Mouse (Mus musculus): ENCODE results near the gene Scgb3a1.
A peak's percentile ranks its signal among the peaks of the same experiment; 100 is the strongest.

Scgb3a1 gene

DNA sequence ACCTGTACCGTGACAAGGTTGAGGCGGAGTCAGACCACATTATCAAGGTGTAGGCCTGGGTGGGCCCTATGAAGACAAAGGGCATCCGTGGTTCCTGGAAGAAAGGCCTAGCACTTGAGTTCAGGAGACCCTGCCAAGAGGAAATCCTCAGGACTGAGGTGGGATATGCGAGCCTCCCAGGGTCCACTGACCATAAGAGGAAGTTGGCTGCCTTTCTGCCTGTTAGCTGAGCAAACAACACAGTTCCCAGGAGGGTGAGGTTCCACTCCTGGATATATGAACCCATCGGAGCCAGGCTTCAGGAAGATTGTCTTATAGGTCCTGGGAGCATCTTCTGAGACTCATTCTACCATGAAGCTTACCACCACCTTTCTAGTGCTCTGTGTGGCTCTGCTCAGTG is at the start of gene Scgb3a1:
Gene Scgb3a1, plus strand, starts transcription at position 301 of the 400 bp plus-strand sequence.
- no peak for DNase-seq

DNA sequence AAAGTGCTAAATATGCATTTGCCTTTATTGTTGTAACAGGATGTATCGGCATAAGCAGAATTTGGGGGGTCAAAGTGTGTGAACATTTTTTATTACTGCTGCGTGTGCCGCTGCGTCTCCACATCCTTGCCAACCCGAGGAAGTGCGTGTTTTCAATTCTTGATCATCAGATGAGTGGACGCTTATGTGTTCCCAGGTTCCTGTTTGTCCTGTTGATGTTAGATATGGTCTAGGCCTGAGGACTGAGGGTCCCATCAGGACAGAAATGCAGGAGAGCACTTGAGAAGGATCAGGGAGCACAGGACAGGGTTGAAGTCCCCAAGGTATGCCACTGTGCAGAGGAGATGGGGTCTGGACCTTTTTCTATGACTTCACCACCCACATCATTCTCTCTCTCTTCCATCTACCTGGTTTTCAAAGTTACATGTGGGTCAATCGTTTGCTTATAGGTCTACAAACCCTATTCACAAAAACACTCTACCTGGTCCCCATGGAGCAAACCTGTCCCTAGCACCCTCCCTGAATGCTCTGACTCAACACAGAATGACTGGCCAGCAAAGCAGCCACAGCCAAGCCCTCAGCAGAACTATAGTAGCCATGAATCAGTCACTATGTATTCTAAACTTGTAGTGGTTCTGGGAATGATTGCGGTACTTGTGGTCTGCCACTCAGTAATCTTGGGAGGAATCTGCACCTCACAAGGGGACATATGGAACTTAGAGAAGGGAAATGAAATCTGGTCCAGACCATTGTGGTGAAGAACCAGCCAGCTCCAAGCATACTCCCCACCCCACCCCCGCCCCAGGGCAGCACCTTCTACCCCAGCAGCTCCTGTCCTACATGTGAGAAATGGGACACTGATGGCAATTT is 47.3 kb upstream of the Scgb3a1 start:
- DNase-seq: no peak

DNA sequence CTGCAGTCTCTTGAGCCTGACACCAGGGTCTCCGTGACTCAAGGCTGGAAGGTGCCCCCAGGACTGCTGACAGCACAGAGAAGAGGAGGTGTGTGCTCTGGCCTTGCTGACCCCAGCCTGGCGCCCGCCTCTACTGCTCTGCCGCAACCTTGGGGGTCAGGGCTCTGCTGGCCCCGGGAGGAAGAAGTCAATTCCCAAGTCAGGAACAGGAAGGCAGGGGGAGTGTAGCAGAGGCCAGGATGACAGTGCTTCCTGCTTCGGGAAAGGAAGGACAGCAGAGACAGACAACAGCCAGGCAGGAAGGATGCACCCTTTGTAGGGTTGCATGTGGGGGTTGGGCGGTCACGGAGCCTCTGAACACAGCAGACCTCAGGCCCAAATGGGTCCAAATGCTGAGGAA is 44.9 kb upstream of the Scgb3a1 start:
- DNase-seq: peak; percentile 43

DNA sequence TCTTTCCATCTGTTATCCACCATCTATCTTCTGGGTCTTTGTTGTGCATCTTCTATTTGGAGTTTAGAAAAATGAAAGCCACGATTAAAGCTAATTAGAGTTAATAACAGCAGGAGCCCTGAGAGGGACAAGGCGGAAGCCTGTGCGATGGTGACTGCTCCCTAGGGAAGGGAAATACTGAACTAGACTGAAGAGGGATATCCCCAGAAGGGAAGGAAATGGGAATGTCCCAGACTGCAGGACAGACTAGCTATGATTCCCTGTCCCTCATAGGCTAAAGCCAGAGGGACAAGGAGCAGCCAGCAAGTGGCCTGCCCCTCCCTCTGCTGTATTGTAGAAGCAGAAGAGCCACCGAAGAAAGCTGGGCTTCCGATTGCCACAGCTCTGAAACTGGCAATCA is 41.5 kb upstream of the Scgb3a1 start:
- no peak for DNase-seq

DNA sequence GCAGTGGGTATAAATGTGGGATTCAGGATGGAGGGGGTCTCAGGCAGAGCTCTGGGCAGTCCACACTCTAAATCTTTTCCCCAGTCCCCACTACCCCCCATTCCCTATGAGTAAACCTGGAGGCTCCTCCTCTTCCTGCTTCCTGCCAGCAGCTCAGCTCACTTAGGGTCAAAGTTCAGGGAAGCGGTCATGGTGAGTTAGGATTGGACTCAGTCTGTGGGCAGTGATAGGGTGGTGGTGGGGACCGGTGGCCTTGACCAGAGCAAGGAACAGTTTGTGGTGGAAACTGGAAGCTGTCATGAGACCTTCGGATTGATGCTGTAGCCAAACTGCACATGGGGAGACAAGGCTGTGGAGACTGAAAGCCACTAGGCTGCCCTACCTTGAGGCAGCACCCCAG is 39.3 kb upstream of the Scgb3a1 start:
- no peak for DNase-seq

DNA sequence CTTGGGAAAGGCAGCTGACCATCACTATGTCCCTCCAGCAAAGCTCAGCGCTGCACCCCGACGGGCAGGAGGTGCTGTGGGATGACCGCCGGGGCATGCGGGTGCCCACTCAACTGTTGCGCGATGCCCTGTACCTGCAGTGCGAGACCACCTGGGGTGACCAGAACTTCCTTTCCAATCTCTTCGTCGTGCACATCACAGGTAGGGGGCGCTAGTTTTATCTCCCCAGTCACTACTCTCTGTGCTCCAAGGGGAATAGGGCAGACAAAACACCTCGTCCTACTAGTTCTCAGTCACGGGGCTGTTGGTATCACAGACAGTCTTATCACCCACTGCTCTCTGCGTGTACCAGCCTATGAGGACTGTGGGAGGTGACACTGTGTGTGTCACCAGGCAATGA is 37.5 kb upstream of the Scgb3a1 start:
- no peak for DNase-seq

DNA sequence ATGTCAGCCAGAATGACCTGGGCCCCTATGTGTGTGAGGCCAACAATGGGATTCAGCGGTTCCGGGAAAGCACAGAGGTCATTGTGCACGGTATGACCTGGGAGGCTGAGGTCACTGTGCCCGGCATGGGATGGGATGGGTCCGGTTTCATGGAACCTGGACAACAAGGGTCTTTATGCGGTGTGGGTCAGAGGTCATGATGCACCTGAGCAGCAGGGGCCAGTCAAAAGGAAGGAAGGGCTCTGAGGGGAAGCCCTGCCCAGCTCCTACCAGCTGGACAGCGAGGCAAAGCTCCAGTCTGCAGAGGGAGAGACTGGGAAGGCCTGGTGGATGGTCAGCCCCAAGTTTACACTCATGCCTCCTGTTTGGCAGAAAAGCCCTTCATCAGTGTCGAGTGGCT is 36.7 kb upstream of the Scgb3a1 start:
- no peak for DNase-seq

DNA sequence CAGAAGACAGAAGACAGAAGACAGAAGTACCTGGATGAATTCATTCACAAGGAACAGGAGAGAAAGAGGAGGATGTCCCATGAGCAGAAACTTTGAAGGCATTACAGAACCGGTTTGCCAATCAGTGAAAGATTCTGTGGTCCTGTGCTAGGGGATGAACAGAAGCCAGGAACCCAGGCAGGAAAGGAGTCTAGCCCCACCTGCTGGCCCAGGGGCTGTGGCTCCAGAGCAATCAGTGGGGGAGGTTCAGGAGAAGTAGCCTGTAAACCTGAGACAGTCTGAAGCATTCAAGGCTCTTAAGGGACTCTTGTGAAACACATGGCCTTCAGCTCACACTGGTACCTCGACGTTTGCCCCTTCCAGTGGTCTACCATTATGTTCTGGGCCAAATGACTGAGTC is 32.3 kb upstream of the Scgb3a1 start:
- DNase-seq: peak; percentile 58

DNA sequence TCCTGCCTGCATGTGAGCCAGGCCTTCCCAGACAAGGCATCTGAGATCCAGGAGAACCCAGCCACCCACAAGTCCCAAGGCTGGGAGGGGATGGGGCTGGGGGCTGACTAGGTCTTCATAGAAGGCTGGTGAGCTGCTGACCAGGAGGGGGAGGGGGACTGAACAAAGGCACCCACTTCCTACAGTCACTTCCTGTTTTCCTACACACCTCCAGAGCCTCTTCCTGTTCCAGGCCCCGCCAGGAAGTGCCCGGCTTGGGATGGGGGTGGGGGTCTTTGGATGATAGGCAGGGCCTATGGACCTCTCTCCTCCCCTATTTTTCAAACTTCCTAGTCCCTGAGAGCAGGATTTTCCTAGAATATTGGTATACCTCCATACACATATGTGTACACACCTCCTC is 31.2 kb upstream of the Scgb3a1 start:
- peak; percentile 66 for DNase-seq

DNA sequence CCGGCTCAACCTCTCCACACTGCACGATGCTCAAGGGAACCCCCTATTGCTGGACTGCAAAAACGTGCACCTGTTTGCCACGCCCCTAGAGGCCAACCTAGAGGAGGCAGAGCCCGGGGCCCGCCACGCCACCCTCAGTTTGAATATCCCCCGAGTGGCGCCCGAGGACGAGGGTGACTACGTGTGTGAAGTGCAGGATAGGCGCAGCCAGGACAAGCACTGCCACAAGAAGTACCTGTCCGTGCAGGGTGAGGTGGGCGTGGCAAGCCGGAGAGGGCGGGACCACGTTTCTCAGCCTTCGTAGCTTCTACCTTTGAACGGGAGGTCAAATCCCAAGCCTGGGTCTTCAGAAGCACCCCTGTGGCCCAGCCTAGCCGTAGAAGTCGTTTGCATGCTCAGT is 29.3 kb upstream of the Scgb3a1 start:
- DNase-seq: no peak

DNA sequence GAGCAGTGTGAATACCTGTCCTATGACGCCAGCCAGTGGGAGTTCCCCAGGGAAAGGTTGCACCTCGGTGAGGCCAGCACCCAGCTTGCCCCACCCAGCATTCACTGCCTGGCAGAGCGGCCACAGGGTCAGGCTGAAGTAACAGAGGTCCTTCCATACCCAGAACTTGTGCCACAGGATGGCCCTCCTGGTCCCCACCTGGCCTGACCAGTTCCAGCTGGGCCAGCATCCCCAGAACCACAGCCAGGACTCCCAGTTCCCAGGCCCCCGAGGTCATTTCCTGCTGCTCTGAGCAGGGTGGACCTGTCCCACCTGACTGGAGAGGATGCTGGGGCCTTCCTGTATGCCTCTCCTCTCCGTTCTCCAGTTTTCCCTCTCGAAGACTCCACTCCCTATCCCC is 27.7 kb upstream of the Scgb3a1 start:
- DNase-seq: no peak

DNA sequence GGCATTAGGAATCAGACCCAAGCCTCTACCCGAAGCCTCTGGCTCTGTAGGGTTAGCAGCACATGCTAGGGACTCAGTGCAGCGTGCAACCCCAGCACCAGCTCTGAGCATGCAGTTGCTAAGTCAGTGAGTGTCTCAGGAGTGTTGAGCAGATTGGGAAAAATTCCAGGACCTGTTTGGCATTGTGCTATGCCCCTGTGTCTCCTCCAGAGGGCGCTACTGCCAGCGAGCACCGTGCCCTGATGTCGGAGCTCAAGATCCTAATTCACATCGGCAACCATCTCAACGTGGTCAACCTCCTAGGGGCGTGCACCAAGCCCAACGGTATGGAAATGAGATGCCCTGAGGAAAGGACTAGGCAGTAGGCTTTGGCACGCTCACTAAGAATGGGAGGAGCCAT is 27.0 kb upstream of the Scgb3a1 start:
- DNase-seq: no peak

DNA sequence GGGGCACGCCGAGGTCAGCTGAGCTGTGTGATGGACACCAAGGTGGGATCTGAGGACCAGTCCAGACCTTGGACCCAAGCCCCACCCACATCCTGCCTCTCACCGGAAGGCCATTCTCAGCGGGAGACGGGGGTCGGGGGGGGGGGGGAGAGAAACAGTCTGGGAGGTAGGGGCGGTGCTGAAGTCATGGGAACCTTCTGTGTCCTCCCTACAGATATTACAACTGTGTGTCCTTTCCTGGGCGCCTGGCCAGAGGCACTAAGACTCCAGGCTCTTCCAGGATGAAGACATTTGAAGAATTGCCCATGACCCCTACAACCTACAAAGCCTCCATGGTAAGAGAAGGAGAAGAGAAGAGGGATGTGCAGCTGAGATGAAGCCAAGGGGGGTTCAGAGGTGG is 17.7 kb upstream of the Scgb3a1 start:
- DNase-seq: no peak

DNA sequence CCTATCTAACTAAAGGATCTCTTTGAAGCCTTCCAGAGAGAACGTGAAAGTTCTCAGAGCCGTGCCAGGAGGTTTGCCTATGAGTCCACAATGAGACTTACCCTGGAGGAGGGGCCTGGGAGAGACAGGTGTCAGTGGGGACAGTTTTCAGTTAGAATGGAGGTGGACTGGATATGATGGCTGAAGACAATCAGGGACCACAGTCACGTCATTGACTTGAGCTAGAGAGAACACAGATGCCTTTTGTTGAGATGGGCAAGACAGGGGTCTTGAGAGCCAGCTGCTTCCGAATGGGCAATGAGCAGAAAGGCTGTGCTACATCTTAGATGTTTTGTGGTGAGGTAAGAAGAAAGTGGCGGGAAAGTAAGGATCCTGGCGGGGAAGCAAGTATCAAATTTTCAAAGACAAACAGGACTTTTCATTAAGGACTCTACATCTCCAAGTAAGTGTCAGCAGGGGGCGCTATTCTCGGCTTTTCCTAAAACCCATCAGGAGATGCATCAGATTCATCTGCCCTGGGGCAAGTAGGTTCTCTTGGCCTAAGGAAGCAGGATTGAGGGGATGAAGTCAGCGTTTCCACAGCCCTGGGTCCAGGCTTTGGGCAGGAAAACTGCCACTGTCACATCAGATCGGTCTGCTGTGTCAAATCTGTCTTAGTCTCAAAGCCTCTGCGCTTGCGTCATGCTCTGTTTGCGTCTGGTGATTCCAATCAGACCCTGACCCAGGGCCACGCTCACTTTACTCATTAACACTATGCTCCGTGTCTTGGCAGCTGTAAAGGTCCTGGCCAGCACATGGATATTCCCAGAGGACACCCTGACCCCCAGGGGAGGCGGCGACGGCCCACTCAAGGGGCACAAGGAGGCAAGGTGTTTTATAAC is 13.1 kb upstream of the Scgb3a1 start:
- DNase-seq: peak; percentile 58

DNA sequence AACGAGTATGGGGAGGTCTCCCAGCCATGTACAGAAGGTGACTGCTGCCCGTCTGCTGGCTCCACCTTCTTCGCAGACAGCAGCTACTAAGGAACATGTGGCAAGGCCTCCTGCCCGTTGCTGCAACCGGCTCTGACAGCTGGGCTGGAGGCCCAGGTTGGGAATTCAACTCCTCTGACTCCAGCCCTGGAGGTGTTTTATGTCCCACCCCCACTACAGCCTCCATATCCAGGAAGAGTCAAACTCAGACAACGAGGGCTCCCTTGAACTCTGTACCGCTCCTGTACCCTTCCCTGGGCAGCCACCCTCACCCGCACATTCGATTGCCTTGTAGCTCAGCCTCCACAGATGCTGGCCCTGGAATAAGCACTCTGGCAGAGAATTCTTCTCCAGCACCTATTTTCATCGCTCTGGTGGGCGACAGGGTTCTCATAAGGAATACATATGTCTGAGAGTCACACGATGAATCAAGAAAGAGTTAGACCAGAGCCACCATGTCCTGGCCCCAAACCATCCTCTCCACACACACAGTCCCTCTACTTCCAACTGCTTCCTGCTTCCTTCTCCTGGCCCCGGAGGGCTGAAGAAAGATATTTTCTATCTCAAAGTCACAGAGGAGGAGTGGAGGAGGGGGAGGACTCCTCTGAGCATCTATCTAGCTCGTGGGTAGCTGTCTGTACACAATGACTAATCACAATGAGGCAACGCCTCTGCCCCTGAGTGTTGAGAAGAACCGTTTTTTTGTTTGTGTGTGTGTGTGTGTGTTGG is 12.2 kb upstream of the Scgb3a1 start:
- no peak for DNase-seq

DNA sequence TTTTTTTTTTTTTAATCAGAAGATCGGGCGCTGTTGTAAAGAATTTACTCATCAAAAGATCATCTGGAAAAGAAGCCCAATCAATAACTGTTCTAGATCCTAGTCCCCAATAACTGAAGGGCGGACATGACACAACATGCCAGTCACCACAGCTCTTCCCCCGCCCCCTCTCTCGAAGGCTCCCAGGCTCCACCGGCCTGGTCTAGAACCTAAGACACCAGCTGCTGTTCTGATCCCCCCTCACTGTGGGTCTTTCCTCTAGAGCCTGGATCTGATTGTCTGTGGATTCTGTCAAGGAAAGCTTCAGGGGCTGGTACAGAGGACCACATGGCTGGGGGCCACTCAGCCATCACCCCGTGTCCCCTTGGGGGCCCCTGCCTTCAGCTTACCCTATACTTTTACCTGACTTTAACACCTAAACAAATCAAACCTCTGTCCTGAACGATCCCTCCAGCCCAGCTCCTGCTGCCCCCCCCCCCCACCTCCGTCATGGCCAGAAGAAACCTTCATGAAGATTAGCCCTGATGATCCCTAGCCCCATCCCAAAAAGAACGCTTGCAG is 11.6 kb upstream of the Scgb3a1 start:
- DNase-seq: no peak

DNA sequence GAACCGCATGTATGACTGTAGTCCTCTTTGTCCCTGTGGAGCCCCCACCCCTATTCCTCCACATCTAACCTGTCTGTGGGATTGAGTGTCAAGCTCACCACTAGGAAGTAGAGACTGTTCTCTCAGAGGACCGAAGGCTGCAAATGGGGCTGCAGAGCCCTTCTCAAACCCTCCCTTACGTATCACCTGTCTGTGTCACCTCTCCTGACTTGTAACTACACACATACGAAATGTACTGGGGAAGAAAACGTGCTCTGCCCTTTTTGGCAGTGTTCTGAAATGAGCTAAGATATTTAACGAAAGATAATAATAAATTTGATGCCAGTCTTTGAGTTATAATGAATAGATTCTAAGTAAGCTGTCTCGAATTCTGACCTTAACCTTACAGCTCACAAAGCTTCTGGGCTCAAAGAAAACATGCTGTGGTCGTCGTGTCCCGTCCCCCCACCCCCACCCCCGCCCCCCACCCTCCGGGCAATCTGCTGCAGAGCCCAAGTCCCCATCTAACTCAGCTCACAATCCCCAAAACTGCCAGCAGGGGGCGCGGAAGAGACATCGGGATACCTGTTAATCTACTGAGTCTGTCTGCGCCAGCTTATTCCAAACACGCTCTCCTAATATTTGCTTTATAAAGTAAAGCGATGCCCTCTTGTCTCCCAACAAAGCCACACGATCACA is 10.9 kb upstream of the Scgb3a1 start:
- peak; percentile 93 for DNase-seq

DNA sequence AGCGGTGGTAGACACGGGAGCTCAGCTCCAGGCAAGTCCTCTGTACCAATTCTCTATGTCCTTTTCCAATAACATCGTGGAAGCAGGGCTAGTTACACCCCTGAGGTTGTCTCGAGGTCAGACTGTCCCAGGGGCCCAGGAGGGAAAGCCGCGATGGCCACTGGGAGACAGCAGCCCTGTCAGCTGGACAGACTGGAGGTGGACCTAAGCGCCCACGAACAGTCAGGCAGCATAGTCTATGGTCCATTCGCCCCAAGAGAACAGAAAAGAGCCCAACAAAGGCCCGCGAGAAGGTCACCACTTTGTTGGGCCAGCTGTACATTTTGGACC is 10.4 kb upstream of the Scgb3a1 start:
- no peak for DNase-seq

DNA sequence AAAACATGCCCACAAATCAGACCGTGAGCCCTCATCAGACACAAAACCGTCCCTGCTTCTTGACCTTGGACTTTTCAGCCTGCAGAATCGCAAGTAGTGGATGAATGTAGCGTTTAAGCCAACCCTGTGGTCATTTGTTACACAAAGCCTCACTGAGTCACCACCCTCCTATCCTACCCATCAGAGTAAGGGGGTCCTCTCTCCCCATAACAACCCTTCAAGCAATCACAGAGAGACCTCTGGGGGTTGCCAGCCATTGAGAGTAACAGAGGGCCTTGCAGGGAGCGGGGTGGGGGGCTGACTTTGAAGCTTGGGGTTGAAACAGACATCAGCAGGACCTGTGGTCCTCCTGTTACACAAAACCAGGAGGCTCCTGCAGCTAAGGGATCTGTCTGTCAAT is 8.8 kb upstream of the Scgb3a1 start:
- no peak for DNase-seq

DNA sequence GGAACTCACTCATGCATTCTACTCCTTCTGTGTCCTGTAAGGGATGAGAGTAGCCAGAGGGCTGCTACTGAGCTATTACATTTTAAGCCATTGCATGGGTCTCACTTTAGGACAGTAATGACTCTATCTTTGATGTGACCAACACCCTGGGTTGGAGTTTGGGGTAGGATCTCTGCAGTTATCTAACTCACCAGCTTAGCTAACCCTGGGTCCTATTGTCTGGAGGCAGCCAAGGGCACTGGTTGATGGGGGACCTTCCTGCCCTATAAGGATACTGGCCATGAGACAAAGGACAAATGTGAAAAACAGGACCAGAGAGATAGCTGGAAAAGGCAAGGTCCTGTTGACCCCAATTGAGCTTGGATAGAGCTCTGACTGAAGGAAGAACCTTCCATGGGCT is 7.9 kb upstream of the Scgb3a1 start:
- DNase-seq: no peak

DNA sequence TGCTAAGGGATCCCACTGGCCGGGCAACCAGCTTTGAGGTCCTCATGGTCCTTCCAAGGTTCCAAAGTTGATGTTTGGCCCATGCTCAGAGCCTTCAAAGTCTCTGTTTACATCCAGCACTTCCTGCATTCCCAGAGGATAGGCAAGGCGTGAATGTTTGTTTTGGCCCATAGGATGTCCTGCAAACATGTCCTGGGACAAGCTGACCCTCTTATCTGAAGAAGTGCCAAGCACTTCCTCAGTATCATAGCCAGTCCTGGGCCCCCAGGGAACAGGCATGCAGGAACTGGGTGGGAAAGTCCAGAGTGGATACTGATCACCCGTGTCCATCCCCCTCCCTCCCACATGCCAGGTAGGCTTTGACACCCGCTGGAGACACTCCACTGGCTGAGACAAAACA is 5.3 kb upstream of the Scgb3a1 start:
- no peak for DNase-seq

DNA sequence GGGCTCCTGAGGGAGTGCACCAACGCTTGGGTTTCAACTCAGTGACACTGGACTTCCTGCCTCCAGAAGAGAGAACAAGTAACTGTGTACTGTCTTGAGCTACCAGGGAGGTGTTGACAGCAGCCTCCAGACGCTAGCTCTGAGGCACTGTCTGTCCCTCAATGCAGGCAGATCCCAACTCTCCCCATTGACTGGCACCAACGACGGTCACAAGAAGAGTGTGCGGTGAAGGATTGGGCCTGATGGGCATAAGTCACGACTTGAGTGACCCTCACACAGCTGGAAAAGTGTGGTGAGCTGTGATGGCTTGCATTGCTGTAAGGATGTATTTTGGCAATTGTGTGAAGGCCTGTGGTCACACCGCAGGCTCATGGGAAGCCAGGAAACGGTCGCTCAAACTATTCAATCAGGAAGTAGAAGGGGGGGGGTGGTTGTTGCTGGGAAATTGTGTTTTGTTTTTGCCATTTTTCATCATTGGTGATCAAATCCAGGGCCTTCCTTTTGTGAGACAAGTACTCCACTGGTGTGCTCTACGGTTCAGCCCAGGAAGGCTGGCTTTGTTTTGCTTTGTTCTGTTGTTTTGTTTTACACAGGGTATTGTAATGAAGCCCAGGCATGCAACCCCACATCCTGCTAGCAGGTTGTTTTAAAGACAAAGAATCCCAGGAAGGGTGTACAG is 4.5 kb upstream of the Scgb3a1 start:
- no peak for DNase-seq
